Mouse (Mus musculus) urinary bladder, postnatal 36 days (tissue): ENCODE data around the gene Rac3.
"Not testable (repeated sequence)": the region's sequence is repeated elsewhere in the genome, so short reads cannot be mapped to it uniquely, and the experiment has no call there.

Source experiments
- DNase-seq, 2 experiments: peaks; one replicate each; pipeline ENCODE4 v3.0.0; 2022; ENCODE audit warnings: low spot score in 2 of 2, mixed read lengths in 1 of 2

Gene Rac3

GRCm38 (mm10) chr11:120721124-120722066, at the start of gene Rac3:
Gene Rac3 (plus strand): TSS chr11:120721470.
- peak in 1 of 2 experiments; percentile 46 for DNase-seq

DNA sequence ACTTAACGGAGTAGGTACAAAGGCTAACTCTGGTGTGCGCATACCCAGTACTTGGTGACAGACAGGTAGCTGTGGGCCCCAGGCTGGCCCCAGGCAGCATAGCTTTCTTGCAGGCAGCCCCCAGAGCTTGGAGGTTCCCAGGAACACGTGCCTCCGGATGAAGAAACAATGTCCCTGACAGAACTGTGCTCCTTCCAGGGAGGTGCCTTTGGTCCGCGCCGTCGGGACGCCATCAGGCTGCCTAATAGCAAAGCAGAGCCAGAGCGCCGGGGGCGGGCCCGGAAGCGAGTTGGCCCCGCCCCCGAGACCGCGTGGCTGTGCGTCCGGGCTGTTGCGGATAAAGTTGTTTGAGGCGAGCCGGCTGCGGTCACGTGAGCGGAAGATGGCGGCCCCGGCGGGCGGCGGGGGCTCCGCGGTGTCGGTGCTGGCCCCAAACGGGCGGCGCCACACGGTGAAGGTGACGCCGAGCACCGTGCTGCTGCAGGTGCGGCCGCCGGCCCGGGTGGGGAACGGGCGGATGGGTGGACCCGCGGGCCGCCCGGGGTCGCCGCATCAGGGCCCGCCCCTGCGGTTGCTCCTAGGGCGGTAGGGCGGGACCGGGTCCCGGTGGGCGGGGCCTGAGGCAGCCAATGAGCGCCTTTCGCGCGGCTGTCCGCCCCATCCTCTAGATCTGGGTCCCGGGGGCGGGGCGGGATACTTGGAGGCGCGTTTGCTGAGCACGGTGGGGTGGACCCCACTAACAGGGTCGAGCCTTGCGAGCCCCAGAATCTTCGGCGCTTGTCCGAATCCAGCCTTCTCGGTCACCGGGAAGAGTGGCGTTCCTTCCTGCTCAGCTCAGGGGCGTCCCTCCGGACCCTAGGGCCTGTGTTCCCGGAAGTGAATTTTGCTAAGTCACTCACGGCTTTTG, 48.3 kb upstream of the Rac3 start, which contains the start of gene Aspscr1:
Aspscr1 (plus strand) TSS at position 287 of the 907 bp plus-strand sequence.
- DNase-seq: peak; percentile 94 to 95

GRCm38 (mm10) chr11:120673594-120674122, 47.6 kb upstream of the Rac3 start:
- DNase-seq: no peak

DNA sequence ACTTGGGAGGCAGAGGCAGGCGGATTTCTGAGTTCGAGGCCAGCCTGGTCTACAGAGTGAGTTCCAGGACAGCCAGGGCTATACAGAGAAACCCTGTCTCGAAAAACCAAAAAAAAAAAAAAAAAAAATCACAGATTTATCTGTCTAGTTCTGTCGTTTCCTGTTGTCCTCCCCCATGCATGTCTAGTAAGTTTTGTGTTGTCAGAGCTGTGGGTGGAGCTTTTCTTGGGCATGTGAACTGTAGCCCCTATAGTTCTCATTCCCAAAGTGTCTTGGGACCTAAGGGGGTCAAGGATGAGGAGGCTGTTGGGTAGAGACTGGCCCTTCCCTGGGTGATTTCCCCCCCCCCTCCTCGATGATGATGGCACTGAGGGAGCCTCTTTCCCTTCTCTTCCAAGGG, 45.4 kb upstream of the Rac3 start:
- DNase-seq: not testable (repeated sequence)

DNA sequence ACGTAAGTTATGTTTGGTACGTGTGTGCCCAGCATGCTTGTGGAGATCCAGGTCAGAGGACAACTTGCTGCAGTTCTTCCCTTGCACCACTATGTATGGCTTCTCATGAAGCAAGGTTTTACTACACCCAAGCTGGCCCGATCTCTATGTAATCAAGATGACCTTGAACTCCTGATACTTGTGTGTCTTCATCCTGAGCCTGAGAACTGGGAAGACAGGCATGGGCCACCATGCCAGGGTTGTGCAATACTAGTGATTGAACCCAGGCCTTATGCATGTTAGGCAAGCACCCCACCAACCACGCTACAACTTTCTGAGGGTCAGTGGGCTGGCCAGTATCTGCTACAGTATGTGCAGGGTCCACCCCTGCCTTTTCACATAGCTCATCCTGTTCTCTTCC, 44.3 kb upstream of the Rac3 start:
- DNase-seq: no peak

GRCm38 (mm10) chr11:120679909-120680308, 41.4 kb upstream of the Rac3 start:
- DNase-seq: no peak

- DNase-seq: no peak
Measured at GRCm38 (mm10) chr11:120682683-120683082, 38.6 kb upstream of the Rac3 start.

GRCm38 (mm10) chr11:120683536-120683935, 37.7 kb upstream of the Rac3 start:
- DNase-seq: no peak

GRCm38 (mm10) chr11:120684086-120684485, 37.2 kb upstream of the Rac3 start:
- DNase-seq: no peak

GRCm38 (mm10) chr11:120684660-120685059, 36.6 kb upstream of the Rac3 start:
- no peak for DNase-seq

DNA sequence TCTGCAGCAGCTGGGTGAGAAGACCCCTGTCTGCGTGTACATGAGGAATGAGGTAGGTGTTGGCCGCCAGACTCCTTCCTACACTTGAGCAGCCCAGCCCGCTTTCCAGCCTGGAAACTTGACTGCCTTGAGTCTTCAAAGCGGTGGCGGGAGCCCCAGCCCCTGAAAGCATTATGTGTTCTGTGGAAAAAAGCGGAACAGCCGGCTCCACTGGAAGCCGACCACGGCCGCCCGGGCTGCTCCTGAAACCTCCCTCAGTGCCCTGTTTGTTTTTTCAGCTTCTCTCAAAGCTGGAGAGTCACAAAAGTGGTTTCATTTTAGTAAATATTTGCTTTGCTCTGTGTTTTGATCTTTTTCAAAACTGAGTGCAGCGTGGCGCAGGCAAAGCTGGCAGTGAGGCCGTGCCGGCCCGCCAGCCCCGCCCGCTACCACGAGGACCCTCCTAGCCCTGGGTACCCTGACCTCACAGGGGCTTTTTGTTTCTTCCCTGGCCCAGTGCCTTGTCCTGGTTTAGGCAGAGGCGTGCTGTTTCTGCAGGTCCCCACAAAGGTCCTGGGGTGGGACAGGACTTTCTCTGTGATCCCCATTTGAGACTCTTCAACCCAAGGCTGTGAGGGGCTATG, 34.5 kb upstream of the Rac3 start:
- peak in 1 of 2 experiments; percentile 32 for DNase-seq

GRCm38 (mm10) chr11:120689365-120689764, 31.9 kb upstream of the Rac3 start:
- DNase-seq: no peak

GRCm38 (mm10) chr11:120692471-120693011, 28.7 kb upstream of the Rac3 start:
- no peak for DNase-seq

- no peak for DNase-seq
Measured at GRCm38 (mm10) chr11:120693461-120693860, 27.8 kb upstream of the Rac3 start.

GRCm38 (mm10) chr11:120695184-120695583, 26.1 kb upstream of the Rac3 start:
- no peak for DNase-seq

- no peak for DNase-seq
Measured at GRCm38 (mm10) chr11:120695641-120696040, 25.6 kb upstream of the Rac3 start.

- no peak for DNase-seq
Measured at GRCm38 (mm10) chr11:120696568-120696967, 24.7 kb upstream of the Rac3 start.

GRCm38 (mm10) chr11:120697741-120698140, 23.5 kb upstream of the Rac3 start:
- DNase-seq: peak; percentile 28 to 58

DNA sequence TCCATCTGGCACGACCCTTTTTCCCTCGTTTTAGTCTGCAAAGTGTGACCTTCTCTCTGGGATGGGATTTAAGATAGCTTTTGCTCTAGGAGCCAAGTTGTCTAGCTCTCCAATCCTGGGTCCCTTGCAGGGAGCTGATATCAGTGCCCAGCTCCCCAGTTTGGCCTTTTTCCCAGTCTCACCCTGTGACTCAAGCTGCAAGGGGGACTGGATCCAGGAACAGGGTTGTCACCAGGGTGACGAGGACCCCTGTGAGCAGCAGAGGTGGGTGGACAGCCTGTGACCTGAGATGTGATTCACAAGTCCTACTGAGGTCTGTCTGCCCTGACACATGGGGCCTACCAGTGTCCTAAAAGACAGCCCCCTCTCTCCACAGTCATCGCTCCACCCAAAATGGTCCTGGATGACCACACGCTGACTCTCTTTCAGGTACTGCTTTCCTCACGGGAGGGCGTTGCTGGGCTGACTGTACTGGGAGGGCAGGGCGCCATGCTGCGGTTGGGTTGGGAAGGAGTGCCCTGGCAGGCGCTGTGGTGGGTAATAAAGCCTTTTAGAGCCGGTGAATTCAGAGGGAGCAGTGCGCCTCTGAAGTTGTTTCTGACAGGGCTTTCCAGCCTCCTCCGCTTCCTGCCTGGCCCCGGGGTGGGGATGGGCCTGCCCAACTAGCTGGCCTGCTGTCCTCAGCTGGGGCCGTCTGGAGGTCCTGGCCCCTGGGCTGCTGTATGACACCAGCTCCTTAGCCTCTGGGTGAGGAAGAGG, 17.4 kb upstream of the Rac3 start:
- no peak for DNase-seq
